Mouse (Mus musculus) lung, postnatal 36 days (tissue): ENCODE data around the gene Impg1.
A peak's percentile ranks its signal among the peaks of the same experiment; 100 is the strongest.

Experiments
- DNase-seq: peaks from one replicate; pipeline ENCODE4 v3.0.0; 2022; ENCODE audit warnings: mixed read lengths

Gene Impg1

DNA sequence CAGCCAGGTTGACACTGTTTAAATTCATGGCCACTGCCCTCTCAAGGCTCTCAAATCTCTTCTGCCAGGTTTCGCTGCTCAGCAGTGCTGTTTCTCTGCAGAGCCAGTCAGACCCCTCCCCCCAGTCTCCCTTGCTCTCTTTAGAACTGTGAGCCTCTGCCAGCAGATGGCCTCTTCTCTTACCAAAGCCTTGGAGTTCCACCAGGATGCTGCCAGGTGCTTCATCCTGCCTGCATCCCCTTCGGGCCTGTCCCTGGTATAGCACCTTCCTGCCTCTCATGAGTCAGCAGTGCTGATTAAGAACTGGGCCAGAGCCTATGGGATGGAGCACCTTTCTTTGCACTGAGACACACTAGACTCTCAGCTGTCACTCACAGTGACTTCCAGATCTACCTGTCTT is 188.1 kb downstream of the Impg1 start:
- DNase-seq = no peak

DNA sequence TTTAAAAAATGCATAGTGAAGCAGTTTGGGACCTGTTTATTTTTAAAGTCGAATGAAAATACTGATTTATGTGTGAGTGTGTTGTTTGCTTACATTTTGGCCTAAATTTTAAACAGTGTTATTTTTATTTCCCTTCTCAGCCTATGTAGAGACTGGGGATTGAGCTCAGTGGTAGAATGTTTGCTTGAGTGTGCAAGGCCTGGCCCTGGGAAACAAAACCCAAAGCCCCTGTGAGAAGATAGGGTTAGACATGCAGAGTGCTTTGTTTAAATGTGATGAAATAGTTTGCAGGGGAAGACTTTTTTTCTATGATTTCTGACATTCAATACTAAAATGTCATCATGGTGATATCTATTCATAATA is 189.5 kb downstream of the Impg1 start:
- DNase-seq = no peak

DNA sequence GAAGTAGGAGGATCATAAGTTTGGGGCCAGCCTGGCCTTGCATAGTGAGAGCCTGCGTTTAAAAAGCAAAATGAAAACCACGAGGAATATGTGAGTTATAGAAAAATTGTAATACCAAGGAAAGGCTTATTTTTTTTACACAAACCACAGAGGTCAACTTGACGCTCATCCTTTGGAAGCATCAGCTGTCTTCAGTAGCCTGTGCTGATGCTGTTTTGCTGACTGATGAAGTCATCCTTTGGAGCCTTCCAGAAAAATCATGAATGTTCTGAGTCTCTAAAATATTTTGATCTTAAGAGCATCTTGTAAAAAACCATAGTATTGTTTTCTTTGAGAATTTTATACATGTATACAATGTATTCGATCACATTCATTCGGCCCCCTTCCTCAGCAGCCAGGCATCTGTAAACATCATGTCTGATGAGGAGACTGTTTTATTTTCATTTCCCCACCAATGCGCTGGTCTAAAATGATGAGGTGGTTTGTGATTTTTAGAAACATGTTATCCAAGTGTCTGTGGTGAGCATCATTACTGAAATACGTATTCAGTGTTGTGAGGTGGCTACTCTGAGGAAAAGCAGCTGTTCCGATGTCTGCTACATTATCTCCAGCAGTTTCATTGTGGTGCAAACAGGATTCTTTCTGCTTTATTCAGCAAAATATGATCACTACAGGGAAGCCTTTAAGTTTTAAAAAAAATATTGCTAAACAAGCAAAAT is 190.1 kb downstream of the Impg1 start:
- peak; percentile 14 for DNase-seq

DNA sequence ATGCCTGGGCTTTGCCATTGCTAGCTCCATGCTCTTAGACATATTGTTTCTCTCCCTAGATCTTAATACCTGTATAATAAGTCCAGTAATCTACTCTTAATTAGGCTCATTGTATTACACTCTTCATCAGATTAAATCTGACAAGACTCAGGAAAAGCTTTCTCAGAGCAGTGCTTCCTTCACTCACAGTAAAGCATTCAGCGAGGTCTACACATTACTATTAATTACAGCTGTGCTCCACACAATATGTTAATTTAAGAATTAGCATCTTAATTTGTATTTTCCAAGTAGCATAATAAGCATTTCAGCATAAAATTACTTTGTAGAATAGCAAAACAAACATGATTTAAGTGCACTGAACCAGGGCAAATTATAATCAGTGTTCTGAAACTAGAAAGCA is 192.3 kb downstream of the Impg1 start:
- no peak for DNase-seq

DNA sequence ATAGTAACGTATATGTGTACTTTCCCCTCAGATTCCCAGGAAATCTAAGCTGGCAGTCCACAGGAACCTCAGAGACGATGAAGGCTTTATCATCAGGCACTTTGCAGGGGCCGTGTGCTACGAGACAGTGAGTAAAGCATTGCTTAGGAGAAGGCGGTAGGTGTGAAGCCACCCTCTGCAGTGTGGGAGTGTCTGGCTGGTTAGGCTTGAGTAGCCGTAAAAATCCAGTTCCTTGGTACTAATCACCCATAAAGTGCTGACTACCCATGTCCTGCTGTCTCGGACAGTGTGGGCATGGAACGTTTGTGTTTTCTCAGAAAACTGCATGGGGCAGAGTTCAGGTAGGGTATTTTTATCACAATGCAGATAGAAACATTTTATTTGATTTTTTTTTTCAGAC is 195.7 kb downstream of the Impg1 start:
- DNase-seq = no peak

DNA sequence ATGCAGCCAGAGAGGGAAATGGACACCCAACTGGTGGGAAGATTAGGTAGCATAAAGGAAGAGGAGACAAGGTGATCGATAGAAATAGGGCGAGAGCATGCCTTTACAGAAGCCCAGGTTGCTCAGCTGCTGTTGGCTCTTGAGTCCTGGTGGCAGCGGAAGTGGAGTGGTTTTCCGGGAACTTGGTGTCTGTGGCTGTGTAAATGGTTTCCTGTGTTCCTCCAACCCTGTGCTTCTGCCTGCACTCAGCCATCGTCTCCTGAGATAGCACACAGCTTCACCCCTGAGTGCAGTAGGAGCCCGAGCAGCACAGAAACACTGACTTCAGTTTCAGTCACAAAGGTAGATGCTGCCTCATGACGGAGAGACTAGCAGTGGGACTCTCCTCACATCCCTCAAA is 198.8 kb downstream of the Impg1 start:
- peak; percentile 3 for DNase-seq

DNA sequence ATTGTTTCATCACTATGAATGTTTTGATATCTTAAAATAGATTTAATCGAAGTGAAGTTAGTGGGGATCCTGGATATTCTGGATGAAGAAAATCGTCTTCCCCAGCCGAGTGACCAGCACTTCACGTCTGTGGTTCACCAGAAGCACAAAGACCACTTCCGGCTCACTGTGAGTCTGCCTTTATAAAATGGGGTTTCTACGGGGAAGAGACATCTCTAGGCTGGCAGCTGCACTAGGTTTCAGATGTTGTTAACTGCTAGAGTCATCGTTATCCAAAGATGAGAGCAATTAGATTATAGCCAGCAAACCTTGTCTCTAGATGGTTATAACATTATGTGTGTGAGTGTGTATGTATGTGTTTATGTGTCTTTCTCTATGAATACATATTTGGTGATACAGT is 199.2 kb downstream of the Impg1 start:
- no peak for DNase-seq
